Mouse (Mus musculus): ENCODE measurements at regions not wholly inside any gene's neighbourhood (a gene's known extent, or its start where the extent isn't known, plus 50 kb on each side); places are given as distances from the start of the nearest gene placed in this dataset.
"Not testable (repeated sequence)": the region's sequence is repeated elsewhere in the genome, so short reads cannot be mapped to it uniquely, and the experiment has no call there.

GRCm38 (mm10) chr11:22420003-22420723, 78.1 kb upstream of the Ehbp1 start:
- DNase-seq (ENCODE audit: low spot score) = no peak

- no peak for DNase-seq (ENCODE audit: low spot score)
Measured at GRCm38 (mm10) chr11:22421762-22422161, 79.7 kb upstream of the Ehbp1 start.

DNA sequence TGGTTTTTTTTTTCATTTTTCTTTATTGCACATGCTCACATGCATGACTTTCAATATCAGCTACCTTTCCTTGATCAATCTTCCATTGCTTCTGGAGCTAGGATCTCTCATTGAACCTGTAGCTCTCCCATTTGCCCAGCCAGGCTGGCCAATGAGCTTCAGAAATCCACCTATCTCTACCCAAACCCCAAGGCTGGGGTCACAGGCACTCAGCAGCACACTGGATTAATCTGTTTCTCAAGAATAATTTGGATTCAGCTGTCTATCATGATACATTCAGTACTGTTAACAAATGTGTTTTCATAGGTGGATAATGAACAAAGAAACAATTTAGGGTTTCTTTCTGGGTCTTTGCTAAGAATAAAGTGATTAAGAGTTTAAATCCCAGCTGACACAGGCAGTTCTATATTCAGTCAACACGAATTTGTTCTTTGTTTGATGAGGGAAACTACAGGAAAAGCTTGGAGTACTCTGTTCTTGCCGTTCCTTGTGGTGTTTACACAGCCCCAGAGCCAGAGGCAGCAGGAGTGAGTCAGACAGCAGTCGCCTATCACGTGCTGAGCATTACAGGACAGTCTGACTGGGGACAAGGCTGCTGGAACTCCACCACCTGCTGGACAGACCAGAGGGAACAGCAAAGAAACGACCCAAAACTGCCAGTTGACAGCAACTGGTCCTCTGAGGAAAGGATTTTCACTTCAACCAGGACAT, 74.6 kb upstream of the Tmem17 start:
- DNase-seq (ENCODE audit: low spot score) = peak; percentile 88

DNA sequence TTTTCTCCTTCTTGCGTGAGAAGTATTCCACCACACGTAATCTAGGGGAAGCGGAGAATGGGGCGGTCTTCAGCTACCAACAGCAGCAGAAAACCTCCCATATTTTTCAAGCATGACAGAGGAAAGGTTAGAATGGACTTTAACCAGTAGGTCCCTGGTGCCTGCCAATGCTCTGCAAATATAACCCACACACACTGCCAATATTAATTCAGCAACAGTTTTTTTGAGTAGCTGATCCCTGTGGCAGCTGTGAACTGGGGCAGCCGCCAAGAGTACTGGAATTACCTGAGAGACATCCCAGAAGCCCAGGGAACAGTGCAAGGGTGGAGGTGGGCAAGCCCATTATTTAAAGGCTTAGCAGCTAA, 74.1 kb upstream of the Tmem17 start:
- DNase-seq (ENCODE audit: low spot score) = no peak

- peak; percentile 63 for DNase-seq (ENCODE audit: low spot score)
Measured at GRCm38 (mm10) chr11:22438441-22439066, 73.3 kb upstream of the Tmem17 start.

GRCm38 (mm10) chr11:22440521-22440920, 71.4 kb upstream of the Tmem17 start:
- DNase-seq (ENCODE audit: low spot score) = no peak

GRCm38 (mm10) chr11:22453161-22453560, 58.7 kb upstream of the Tmem17 start:
- DNase-seq (ENCODE audit: low spot score) = no peak

GRCm38 (mm10) chr11:22456286-22456685, 55.6 kb upstream of the Tmem17 start:
- peak; percentile 0 for DNase-seq (ENCODE audit: low spot score)

- peak; percentile 0 for DNase-seq (ENCODE audit: low spot score)
Measured at GRCm38 (mm10) chr11:22457220-22457619, 54.7 kb upstream of the Tmem17 start.

DNA sequence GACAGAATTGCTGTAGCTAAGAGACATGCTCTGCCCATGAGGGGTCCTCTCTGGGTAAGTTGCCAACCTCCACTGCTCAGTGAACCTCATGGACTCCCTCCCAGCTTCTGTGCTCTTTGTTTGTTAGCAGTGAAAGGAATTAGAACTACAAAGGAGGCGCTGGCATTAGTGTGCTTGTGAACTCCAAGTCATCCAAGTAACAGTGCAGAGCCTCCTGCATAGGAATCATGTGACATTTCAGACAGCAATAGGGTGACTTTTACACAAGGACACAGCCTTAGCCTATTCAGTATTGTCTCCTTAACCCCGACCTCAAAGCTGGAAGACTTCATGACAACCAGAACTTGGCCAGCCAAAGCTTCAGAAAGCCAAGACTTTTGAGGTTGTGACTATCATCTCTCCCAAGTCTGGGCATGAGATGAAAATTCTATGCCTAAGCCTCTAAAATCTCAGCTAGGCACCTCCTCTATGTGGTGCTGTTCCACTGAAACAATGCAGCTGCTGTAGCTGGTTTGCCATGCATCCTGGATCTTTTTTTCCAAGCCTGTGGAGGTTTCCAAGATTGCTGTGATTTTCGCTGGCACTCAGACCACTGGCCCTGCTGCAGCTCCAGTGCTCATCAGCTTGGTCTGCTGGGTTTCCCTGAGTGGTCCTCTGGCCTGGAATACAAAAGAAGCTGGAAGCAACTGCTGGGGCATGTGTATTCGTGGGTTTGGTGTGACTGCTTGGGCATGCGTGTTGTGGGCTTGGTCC, 52.8 kb upstream of the Tmem17 start:
- DNase-seq (ENCODE audit: low spot score) = peak; percentile 0

GRCm38 (mm10) chr11:22461019-22461735, 50.7 kb upstream of the Tmem17 start:
- DNase-seq (ENCODE audit: low spot score) = not testable (repeated sequence)
